Mouse (Mus musculus) heart, adult 2 months (tissue): ENCODE measurements at regions not wholly inside any gene's neighbourhood (a gene's known extent, or its start where the extent isn't known, plus 50 kb on each side); places are given as distances from the start of the nearest gene placed in this dataset.

Experiments
- DNase-seq, 2 experiments: peaks; one replicate each; pipeline ENCODE4 v3.0.0; 2021
- H3K27ac ChIP-seq: fragments of 200-600 bp; 2 replicates; pipeline ENCODE4 v1.8.1; 2022
- H3K27me3 ChIP-seq: fragments of 200-500 bp; 2 replicates; pipeline ENCODE4 v1.6.1; 2012; ENCODE audit warnings: mild to moderate bottlenecking, low read length, inconsistent platforms, mixed read lengths; ENCODE audit not compliant: control insufficient read depth, insufficient read depth
- H3K36me3 ChIP-seq: fragments of 200-500 bp; 2 replicates; pipeline ENCODE4 v1.6.1; 2012; ENCODE audit warnings: low read length, inconsistent platforms; ENCODE audit not compliant: control insufficient read depth, insufficient read depth
- H3K4me1 ChIP-seq: fragments of 200-500 bp; 2 replicates; pipeline ENCODE4 v1.6.1; 2011; ENCODE audit warnings: low read length; ENCODE audit not compliant: control insufficient read depth, insufficient read depth
- H3K4me3 ChIP-seq: fragments of 200-600 bp; 2 replicates; pipeline ENCODE4 v1.8.1; 2022
- H3K79me2 ChIP-seq: fragments of 200-500 bp; replicated peaks from 2 replicates; pipeline ENCODE4 v1.6.1; 2012; ENCODE audit warnings: mild to moderate bottlenecking, inconsistent platforms, low read length, moderate library complexity, mixed read lengths; ENCODE audit not compliant: control insufficient read depth, insufficient read depth
- H3K9ac ChIP-seq: fragments of 200-500 bp; 2 replicates; pipeline ENCODE4 v1.6.1; 2012; ENCODE audit warnings: low read depth, mild to moderate bottlenecking, control low read depth, inconsistent platforms, low read length, mixed read lengths
- CTCF ChIP-seq: fragments of 200-600 bp; IDR thresholded peaks from 2 replicates; pipeline ENCODE4 v1.8.1; 2022; ENCODE audit warnings: antibody characterized with exemption, mild to moderate bottlenecking, moderate library complexity
- EP300 ChIP-seq: fragments of 200-500 bp; IDR thresholded peaks from 2 replicates; pipeline ENCODE4 v1.6.1; 2011; ENCODE audit warnings: low read depth, low read length, control low read depth; ENCODE audit not compliant: insufficient read depth
- POLR2A ChIP-seq: fragments of 200-500 bp; IDR thresholded peaks from 2 replicates; pipeline ENCODE4 v1.6.1; 2011; ENCODE audit warnings: mild to moderate bottlenecking, low read depth, low read length, control low read depth; ENCODE audit not compliant: insufficient read depth
- WGBS: fragments of 180-500 bp; shearing (Covaris S2); methylation state at CpG from one replicate; pipeline ENCODE4 v1.1.7; 2018; 5-methylcytosine and 5-hydroxymethylcytosine counted together
- intact Hi-C: fragments of 180-260 bp; cut with DNase I; formaldehyde crosslinking; loops from one replicate; pipeline ENCODE4 v1.15.1; 2025

DNA sequence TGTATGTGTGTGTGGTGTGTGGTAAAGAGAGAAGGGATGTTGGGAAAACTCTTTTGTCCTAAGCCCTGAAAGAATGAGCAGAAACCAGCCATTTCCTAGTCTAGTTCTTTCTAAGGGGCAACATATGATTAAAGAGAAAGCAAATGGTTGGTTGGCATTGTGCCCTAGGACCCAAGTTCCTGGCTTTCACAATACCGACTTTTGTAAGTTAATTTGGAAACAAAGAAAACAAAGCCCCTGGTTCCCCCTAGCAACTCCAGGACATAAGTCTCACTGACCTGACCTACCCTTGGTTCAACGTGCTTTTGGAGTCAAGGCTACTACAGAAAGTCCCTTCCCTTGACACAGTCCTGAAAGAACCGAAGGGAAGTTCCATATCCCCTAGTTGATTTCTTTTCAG lies 220.1 kb upstream of the Ppp2r3a start:
- Histone ChIP-seq H3K27me3 (no peaks in the 10 kb centered on the region), H3K79me2 (no peaks in the 10 kb centered on the region), H3K4me1 (no peaks in the 10 kb centered on the region), H3K4me3 (no peak overlapping the region), H3K27ac (no peak overlapping the region), H3K36me3 (no peaks in the 10 kb centered on the region), H3K9ac (no peak overlapping the region)
- WGBS = 45% methylated on average over 3 of the region's 3 CpGs
- DNase-seq = no peak
- intact Hi-C loops = no loop called here
- no peak for TF ChIP-seq POLR2A
- TF ChIP-seq CTCF = no peak
- no peak for TF ChIP-seq EP300

- H3K27ac ChIP-seq = no peak overlapping the region
- no peaks in the 10 kb centered on the region for H3K79me2 ChIP-seq
- DNase-seq = no peak
- intact Hi-C loops = no loop called here
- 72% methylated on average over 3 of the region's 3 CpGs for WGBS
- H3K27me3 ChIP-seq = no peaks in the 10 kb centered on the region
- no peak overlapping the region for H3K9ac ChIP-seq
- H3K4me3 ChIP-seq = no peak overlapping the region
- TF ChIP-seq POLR2A = no peak
- no peak for TF ChIP-seq EP300
- TF ChIP-seq CTCF = no peak
- H3K36me3 ChIP-seq = no peaks in the 10 kb centered on the region
- no peaks in the 10 kb centered on the region for H3K4me1 ChIP-seq
Observed at GRCm38 (mm10) chr9:101469756-101470155, 218.2 kb upstream of the Ppp2r3a start.

- no peak overlapping the region for H3K4me3 ChIP-seq
- no peaks in the 10 kb centered on the region for H3K79me2 ChIP-seq
- H3K27ac ChIP-seq = no peak overlapping the region
- no peak overlapping the region for H3K9ac ChIP-seq
- no peaks in the 10 kb centered on the region for H3K4me1 ChIP-seq
- DNase-seq = no peak
- intact Hi-C loops = no loop called here
- H3K27me3 ChIP-seq = no peaks in the 10 kb centered on the region
- 64% methylated on average over 18 of the region's 18 CpGs for WGBS
- TF ChIP-seq EP300 (no peak), CTCF (no peak), POLR2A (no peak)
- no peaks in the 10 kb centered on the region for H3K36me3 ChIP-seq
Observed at GRCm38 (mm10) chr9:101464727-101465427, 213.3 kb upstream of the Ppp2r3a start.

GRCm38 (mm10) chr9:101458947-101459627 lies 207.5 kb upstream of the Ppp2r3a start:
- intact Hi-C loops = no loop called here
- no peak overlapping the region for H3K9ac ChIP-seq
- H3K4me1 ChIP-seq = no peaks in the 10 kb centered on the region
- WGBS = 80% methylated on average over 11 of the region's 11 CpGs
- no peaks in the 10 kb centered on the region for H3K79me2 ChIP-seq
- H3K4me3 ChIP-seq = no peak overlapping the region
- TF ChIP-seq POLR2A (no peak), EP300 (no peak), CTCF (no peak)
- no peak for DNase-seq
- H3K27ac ChIP-seq = no peak overlapping the region
- H3K27me3 ChIP-seq = no peaks in the 10 kb centered on the region
- no peaks in the 10 kb centered on the region for H3K36me3 ChIP-seq

- 81% methylated on average over 10 of the region's 10 CpGs for WGBS
- Histone ChIP-seq H3K4me1 (no peaks in the 10 kb centered on the region), H3K4me3 (no peak overlapping the region), H3K27me3 (no peaks in the 10 kb centered on the region), H3K79me2 (no peaks in the 10 kb centered on the region), H3K27ac (no peak overlapping the region), H3K9ac (no peak overlapping the region), H3K36me3 (no peaks in the 10 kb centered on the region)
- no peak for TF ChIP-seq CTCF
- TF ChIP-seq POLR2A = no peak
- no peak for TF ChIP-seq EP300
- intact Hi-C loops = no loop called here
- DNase-seq = no peak
Observed at GRCm38 (mm10) chr9:101458306-101458946, 206.8 kb upstream of the Ppp2r3a start.

GRCm38 (mm10) chr9:101446316-101446715 lies 194.7 kb upstream of the Ppp2r3a start:
- peak in 1 of 2 experiments; percentile 18 for DNase-seq
- H3K27ac ChIP-seq = no peak overlapping the region; the same call in 1 of the 2 replicates
- no peak overlapping the region for H3K9ac ChIP-seq
- H3K4me3 ChIP-seq = no peak overlapping the region
- H3K4me1 ChIP-seq = peaks cover 2% of the 10 kb centered on the region
- intact Hi-C loops = no loop called here
- 49% methylated on average over 2 of the region's 2 CpGs for WGBS
- TF ChIP-seq EP300 (no peak), CTCF (no peak), POLR2A (no peak)
- no peaks in the 10 kb centered on the region for H3K79me2 ChIP-seq
- H3K27me3 ChIP-seq = no peaks in the 10 kb centered on the region
- no peaks in the 10 kb centered on the region for H3K36me3 ChIP-seq
